Mouse (Mus musculus): Measurements from ENCODE around the gene Cdhr5.

- TF ChIP-seq HCFC1 (IDR thresholded peaks at IDR 0.05; ENCODE audit: borderline replicate concordance, insufficient read depth, low read length) (no peak), CHD2 (IDR thresholded peaks at IDR 0.05; ENCODE audit: low read depth, low read length) (no peak), ZC3H11A (IDR thresholded peaks at IDR 0.05; ENCODE audit: borderline replicate concordance, low read depth, low read length) (no peak)
Observed at GRCm38 (mm10) chr7:141269273-141269545, 7.4 kb downstream of the Cdhr5 start.
